Comparison of ENCODE assay signal across 8 mouse cellular contexts in genomic region chr10:81266211-81267105, GRCm38 (mm10). TPM values are rescaled to one million over a fixed set of nuclear protein-coding genes. Genes with fewer than 3 reads are reported as not detected.
DNase-seq lines count a peak whose midpoint lies in the region; ATAC-seq and TF ChIP-seq lines count a peak whose summit lies in the region.

Gene Mrpl54 (minus strand): TSS chr10:81266934.
Gene Apba3 (plus strand): TSS chr10:81266960.

- peaks cover under 1 to 5% of the 10 kb centered on the region in 2 experiments; a peak in 2 of 4 replicates for H3K4me1 ChIP-seq in ES-E14 (ENCODE audit: control insufficient read depth in 2 of 2, insufficient read depth in 2 of 2, low read length in 2 of 2, poor library complexity in 1 of 2)
- H3K4me1 ChIP-seq in forebrain, embryonic 16.5 days (replicated peaks; ENCODE audit: control insufficient read depth, insufficient read depth, low read length), result peaks cover 25% of the 10 kb centered on the region
- H3K4me1 ChIP-seq in lung, embryonic 14.5 days (ENCODE audit: insufficient read depth), result peaks cover 15% of the 10 kb centered on the region
- peaks cover 20% of the 10 kb centered on the region for H3K4me1 ChIP-seq in olfactory bulb, adult 2 months (ENCODE audit: control insufficient read depth, insufficient read depth, low read length)
- H3K4me1 ChIP-seq in thymus, adult 2 months (replicated peaks; ENCODE audit: control insufficient read depth, insufficient read depth, low read length), result peaks cover 15% of the 10 kb centered on the region

- H3K27ac ChIP-seq in ES-E14 (ENCODE audit: insufficient read depth, low read depth, low read length, poor library complexity, severe bottlenecking), result peak within 1 kb of the TSS; percentile 91
- peak within 1 kb of the TSS; percentile 80 for H3K27ac ChIP-seq in forebrain, embryonic 16.5 days (ENCODE audit: low read length)
- peak within 1 kb of the TSS; percentile 100 for H3K27ac ChIP-seq in layer of hippocampus, adult 2 months
- H3K27ac ChIP-seq in lung, embryonic 14.5 days (ENCODE audit: low read depth), result peak within 1 kb of the TSS; percentile 85
- peak within 1 kb of the TSS; percentile 64; the same call in 1 of the 2 replicates for H3K27ac ChIP-seq in olfactory bulb, adult 2 months (ENCODE audit: insufficient read depth, low read depth, low read length)
- no peak within 1 kb of the TSS; the same call in 1 of the 2 replicates for H3K27ac ChIP-seq in thymus, adult 2 months (ENCODE audit: control insufficient read depth, insufficient read depth, low read length)

- peak; percentile 16 for TF ChIP-seq CTCF in layer of hippocampus, adult 2 months (conservative IDR thresholded peaks at IDR 0.05)
- no peak for TF ChIP-seq CTCF in lung, embryonic 14.5 days (IDR thresholded peaks at IDR 0.05; ENCODE audit: low read depth)
- TF ChIP-seq CTCF in olfactory bulb, adult 2 months (IDR thresholded peaks at IDR 0.05; ENCODE audit: insufficient read depth, low read depth, low read length), result no peak
- TF ChIP-seq CTCF in thymus, adult 2 months (IDR thresholded peaks at IDR 0.05; ENCODE audit: borderline replicate concordance, control insufficient read depth, extremely low read depth, insufficient read depth, low read length, poor library complexity), result peak; percentile 39; the same call in 1 of the 2 replicates

- peaks cover 29% of the 10 kb centered on the region; the same call in 1 of the 2 replicates for H3K36me3 ChIP-seq in ES-E14 (ENCODE audit: control insufficient read depth, insufficient read depth, low read length, poor library complexity, severe bottlenecking)
- 0 out of 2 replicates have a peak, but pooled peaks cover 5% of the 10 kb centered on the region for H3K36me3 ChIP-seq in forebrain, embryonic 16.5 days (ENCODE audit: control insufficient read depth, insufficient read depth)
- H3K36me3 ChIP-seq in lung, embryonic 14.5 days (ENCODE audit: insufficient read depth), result peaks cover 45% of the 10 kb centered on the region
- peaks cover 7% of the 10 kb centered on the region; the same call in 1 of the 2 replicates for H3K36me3 ChIP-seq in thymus, adult 2 months (ENCODE audit: control insufficient read depth, insufficient read depth, low read length)

- intact Hi-C loops in heart, postnatal 36 days (cut with DNase I), result no loop called here

- H3K9me3 ChIP-seq in ES-E14 (ENCODE audit: control insufficient read depth, insufficient read depth, low read depth, low read length), result no peaks in the 10 kb centered on the region
- no peaks in the 10 kb centered on the region for H3K9me3 ChIP-seq in forebrain, embryonic 16.5 days (ENCODE audit: control insufficient read depth, low read length)
- H3K9me3 ChIP-seq in lung, embryonic 14.5 days (ENCODE audit: low read depth, low read length), result no peaks in the 10 kb centered on the region

- H3K27me3 ChIP-seq in forebrain, embryonic 16.5 days (replicated peaks; ENCODE audit: control insufficient read depth, insufficient read depth, low read length), result no peaks in the 10 kb centered on the region
- H3K27me3 ChIP-seq in lung, embryonic 14.5 days (ENCODE audit: insufficient read depth, low read length), result no peaks in the 10 kb centered on the region
- no peaks in the 10 kb centered on the region for H3K27me3 ChIP-seq in thymus, adult 2 months (ENCODE audit: control insufficient read depth, insufficient read depth, low read length)

- peak; percentile 94 for DNase-seq in ES-E14 (ENCODE audit: low read depth, low spot score)
- DNase-seq in cerebellum, adult 11-12 months, result peak; percentile 97
- peak; percentile 97 to 99 for DNase-seq in heart, postnatal 36 days
- DNase-seq in layer of hippocampus, adult 2 months (ENCODE audit: low spot score in 2 of 2), result peak; percentile 93 to 94
- DNase-seq in lung, embryonic 14.5 days, result peak; percentile 99
- DNase-seq in thymus, adult 2 months, result peak; percentile 93

- WGBS in forebrain, embryonic 16.5 days, result under 1% methylated on average over 48 of the region's 48 CpGs
- under 1% methylated on average over 48 of the region's 48 CpGs for WGBS in lung, embryonic 14.5 days
- under 1% methylated on average over 48 of the region's 48 CpGs for WGBS in olfactory bulb, adult 2 months
- under 1% methylated on average over 48 of the region's 48 CpGs for WGBS in thymus, adult 2 months

- H3K4me3 ChIP-seq in ES-E14 (ENCODE audit: insufficient read depth in 1 of 2, low read depth in 1 of 2, low read length in 2 of 2, poor library complexity in 1 of 2, severe bottlenecking in 1 of 2), result peak within 1 kb of the TSS; percentile 79 to 98
- H3K4me3 ChIP-seq in forebrain, embryonic 16.5 days (replicated peaks; ENCODE audit: low read length), result peak within 1 kb of the TSS; percentile 66
- peak within 1 kb of the TSS; percentile 82 for H3K4me3 ChIP-seq in layer of hippocampus, adult 2 months
- peak within 1 kb of the TSS; percentile 64 for H3K4me3 ChIP-seq in lung, embryonic 14.5 days (ENCODE audit: low read depth, low read length)
- H3K4me3 ChIP-seq in olfactory bulb, adult 2 months (ENCODE audit: insufficient read depth, low read depth, low read length), result peak within 1 kb of the TSS; percentile 76
- peak within 1 kb of the TSS; percentile 74 for H3K4me3 ChIP-seq in thymus, adult 2 months (ENCODE audit: control insufficient read depth, insufficient read depth, low read length)

- in situ Hi-C loops in ES-E14 (cut with MboI; ENCODE audit: low sequenced_read_pairs in 2 of 2, unreplicated experiment in 2 of 2), result no loop called here

- H3K9ac ChIP-seq in ES-E14 (ENCODE audit: insufficient read depth, low read depth, low read length, poor library complexity, severe bottlenecking), result peak within 1 kb of the TSS; percentile 91
- peak within 1 kb of the TSS; percentile 75 for H3K9ac ChIP-seq in forebrain, embryonic 16.5 days (replicated peaks; ENCODE audit: low read depth, low read length)
- peak within 1 kb of the TSS; percentile 73 for H3K9ac ChIP-seq in lung, embryonic 14.5 days

- TF ChIP-seq POLR2A in olfactory bulb, adult 2 months (IDR thresholded peaks at IDR 0.05; ENCODE audit: insufficient read depth, low read depth, low read length), result peak; percentile 81
- TF ChIP-seq POLR2A in thymus, adult 2 months (IDR thresholded peaks at IDR 0.05; ENCODE audit: control insufficient read depth, extremely low read depth, insufficient read depth, low read length, poor library complexity), result peak; percentile 55; the same call in 1 of the 2 replicates

- peak; percentile 95 for ATAC-seq in forebrain, embryonic 16.5 days
- peak; percentile 93 for ATAC-seq in lung, embryonic 14.5 days (ENCODE audit: insufficient read depth)

- H3K4me2 ChIP-seq in forebrain, embryonic 16.5 days (ENCODE audit: low read length), result peak within 1 kb of the TSS; percentile 59
- H3K4me2 ChIP-seq in lung, embryonic 14.5 days, result peak within 1 kb of the TSS; percentile 88

TF ChIP-seq in ES-E14, 5 proteins besides CTCF, POLR2A, EP300 and RAD21:
- TF ChIP-seq MAFK (IDR thresholded peaks at IDR 0.05; ENCODE audit: insufficient read depth, low read depth, low read length) (no peak), CHD2 (IDR thresholded peaks at IDR 0.05; ENCODE audit: low read depth, low read length) (no peak), ZC3H11A (IDR thresholded peaks at IDR 0.05; ENCODE audit: borderline replicate concordance, low read depth, low read length) (no peak), HCFC1 (IDR thresholded peaks at IDR 0.05; ENCODE audit: borderline replicate concordance, insufficient read depth, low read length) (peak; percentile 93)
TF ChIP-seq in ES-E14: peak in this region for 1.

RNA-seq across cellular contexts. Expression of gene Mrpl54, which starts in this region (rescaled TPM):
- total RNA-seq in ES-E14 (2012; rRNA removed), result 114 and 138 TPM in 2 replicates
- 84.0 and 90.1 TPM in 2 replicates for polyA plus RNA-seq in forebrain, embryonic 16.5 days (2015; fragmentation: Nextera tagmentation; extraction: Ambion mirVana)
- 10 to 100 TPM; 95.2 to 97.4 TPM for total RNA-seq in heart, postnatal 36 days (2021)
- 10 to 100 TPM; 37.4 to 42.0 TPM for total RNA-seq in layer of hippocampus, adult 2 months (2021)
- polyA plus RNA-seq in lung, embryonic 14.5 days (2014; fragmentation: Nextera tagmentation; extraction: Ambion mirVana), result 222 and 223 TPM in 2 replicates
- polyA plus RNA-seq in olfactory bulb, adult 2 months (2012; ENCODE audit: insufficient read depth, insufficient read length, low replicate concordance, missing spikeins), result not detected in 2 replicates
- 102 and 118 TPM in 2 replicates for polyA plus RNA-seq in thymus, adult 2 months (2012; rRNA removed)

RNA-seq across cellular contexts. Expression of gene Apba3, which starts in this region (rescaled TPM):
- 72.3 and 90.2 TPM in 2 replicates for total RNA-seq in ES-E14 (2012; rRNA removed)
- 39.1 and 41.6 TPM in 2 replicates for polyA plus RNA-seq in forebrain, embryonic 16.5 days (2015; fragmentation: Nextera tagmentation; extraction: Ambion mirVana)
- total RNA-seq in heart, postnatal 36 days (2021), result 100 to 1,000 TPM; 102 to 108 TPM
- 10 to 100 TPM; 32.6 to 37.3 TPM for total RNA-seq in layer of hippocampus, adult 2 months (2021)
- polyA plus RNA-seq in lung, embryonic 14.5 days (2014; fragmentation: Nextera tagmentation; extraction: Ambion mirVana), result 50.4 and 50.8 TPM in 2 replicates
- polyA plus RNA-seq in olfactory bulb, adult 2 months (2012; ENCODE audit: insufficient read depth, insufficient read length, low replicate concordance, missing spikeins), result not detected in 2 replicates
- 125 and 136 TPM in 2 replicates for polyA plus RNA-seq in thymus, adult 2 months (2012; rRNA removed)

Comparison
In these comparisons a context has a peak if more than half of its experiments do, and no peak if none do; other contexts are left out.
1. RNA of gene Mrpl54 (polyA plus RNA-seq): 222 to 223 TPM in lung, embryonic 14.5 days, 102 to 118 TPM in thymus, adult 2 months and 84.0 to 90.1 TPM in forebrain, embryonic 16.5 days; not detected in olfactory bulb, adult 2 months; every median in the first group is over 10 times any median in the second.
2. CTCF ChIP-seq: peak in layer of hippocampus, adult 2 months (single experiment) and thymus, adult 2 months (single experiment); none in lung, embryonic 14.5 days (single experiment) and olfactory bulb, adult 2 months (single experiment).
3. Peak in every context shown above with its lines, with median percentiles within 50 percentile points of each other: DNase-seq, H3K4me3 ChIP-seq and H3K9ac ChIP-seq.